Mouse (Mus musculus): Measurements from ENCODE around the gene Adamts10.

GRCm38 (mm10) chr17:33584061-33584460 is 60.1 kb downstream of the Adamts10 start:
- TF ChIP-seq CTCF (IDR thresholded peaks at IDR 0.05; ENCODE audit: low read depth) (no peak), EP300 (IDR thresholded peaks at IDR 0.05; ENCODE audit: low read depth) (no peak)
